Mouse (Mus musculus): ENCODE measurements around the gene Atp5g1.

DNA sequence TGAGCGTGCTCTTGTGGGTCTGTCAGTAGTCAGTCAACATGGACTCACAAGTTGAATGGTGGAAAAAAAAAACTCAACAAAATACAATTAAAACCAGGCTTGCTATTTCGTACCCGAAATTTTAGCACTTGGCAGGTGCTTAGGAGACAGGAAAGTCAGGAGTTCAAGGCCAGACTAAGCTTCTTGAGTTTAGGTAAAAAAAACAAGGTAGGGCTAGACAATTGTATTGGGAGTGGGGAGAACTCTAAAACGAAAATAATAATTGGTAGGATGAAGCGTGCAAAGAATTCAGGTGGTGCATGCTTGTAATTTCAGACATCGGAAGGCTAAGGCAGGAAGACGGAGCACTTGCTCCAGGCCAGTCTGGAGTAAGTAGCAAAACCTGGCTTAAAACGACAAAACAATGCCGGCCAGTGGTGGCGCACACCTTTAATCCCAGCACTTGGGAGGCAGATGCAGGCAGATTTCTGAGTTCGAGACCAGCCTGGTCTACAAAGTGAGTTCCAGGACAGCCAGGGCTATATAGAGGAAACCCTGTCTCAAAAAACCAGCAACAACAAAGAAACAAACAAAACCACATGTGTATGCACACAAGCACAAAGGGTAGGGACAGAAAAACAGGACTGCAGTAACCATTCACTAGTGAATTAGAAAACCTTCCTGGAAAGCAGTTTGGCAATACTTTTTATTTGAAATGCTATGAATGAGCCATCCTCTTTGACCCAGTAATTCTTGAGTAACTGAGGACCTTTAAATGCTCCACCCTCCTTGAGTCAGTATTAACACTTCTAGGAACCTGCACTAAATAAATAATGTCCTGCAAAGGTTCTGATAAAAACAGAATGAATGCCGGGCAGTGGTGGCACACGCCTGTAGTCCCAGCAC is 993 bp upstream of the Atp5g1 start:
- TF ChIP-seq CTCF (IDR thresholded peaks at IDR 0.05; ENCODE audit: low read depth, low read length) (no peak), POLR2A (IDR thresholded peaks at IDR 0.05; ENCODE audit: borderline replicate concordance, low read depth, low read length) (no peak)
